Mouse (Mus musculus): ENCODE data around the gene Ccdc57.

Gene Ccdc57

GRCm38 (mm10) chr11:120951731-120952730, 19.4 kb upstream of the Ccdc57 start:
- DNase-seq (ENCODE audit: low spot score in 2 of 2): no peak

GRCm38 (mm10) chr11:120951237-120951636, 18.6 kb upstream of the Ccdc57 start:
- DNase-seq (ENCODE audit: low spot score in 2 of 2): no peak

- peak; percentile 82 for DNase-seq (ENCODE audit: low spot score in 2 of 2)
Observed at GRCm38 (mm10) chr11:120950281-120951202, 17.9 kb upstream of the Ccdc57 start.

GRCm38 (mm10) chr11:120949863-120950262, 17.2 kb upstream of the Ccdc57 start:
- DNase-seq (ENCODE audit: low spot score in 2 of 2): no peak

- no peak for DNase-seq (ENCODE audit: low spot score in 2 of 2)
Observed at GRCm38 (mm10) chr11:120948861-120949851, 16.5 kb upstream of the Ccdc57 start.

- no peak for DNase-seq (ENCODE audit: low spot score in 2 of 2)
Observed at GRCm38 (mm10) chr11:120948328-120948727, 15.7 kb upstream of the Ccdc57 start, which contains the start of gene Slc16a3. Gene Slc16a3, plus strand, starts transcription at chr11:120948480.

- no peak for DNase-seq (ENCODE audit: low spot score in 2 of 2)
Observed at GRCm38 (mm10) chr11:120945926-120946325, 13.3 kb upstream of the Ccdc57 start.

- no peak for DNase-seq (ENCODE audit: low spot score in 2 of 2)
Observed at GRCm38 (mm10) chr11:120945266-120945665, 12.6 kb upstream of the Ccdc57 start.

GRCm38 (mm10) chr11:120940959-120941358, 8.3 kb upstream of the Ccdc57 start:
- DNase-seq (ENCODE audit: low spot score in 2 of 2): no peak

GRCm38 (mm10) chr11:120939712-120940341, 7.2 kb upstream of the Ccdc57 start:
- DNase-seq (ENCODE audit: low spot score in 2 of 2): no peak

GRCm38 (mm10) chr11:120938795-120939194, 6.1 kb upstream of the Ccdc57 start:
- DNase-seq (ENCODE audit: low spot score in 2 of 2): no peak

GRCm38 (mm10) chr11:120937976-120938375, 5.3 kb upstream of the Ccdc57 start:
- no peak for DNase-seq (ENCODE audit: low spot score in 2 of 2)

- no peak for DNase-seq (ENCODE audit: low spot score in 2 of 2)
Observed at GRCm38 (mm10) chr11:120931479-120931878, 1.2 kb downstream of the Ccdc57 start.

GRCm38 (mm10) chr11:120928468-120928867, 4.2 kb downstream of the Ccdc57 start:
- DNase-seq (ENCODE audit: low spot score in 2 of 2): no peak

- no peak for DNase-seq (ENCODE audit: low spot score in 2 of 2)
Observed at GRCm38 (mm10) chr11:120922528-120922927, 10.1 kb downstream of the Ccdc57 start.

GRCm38 (mm10) chr11:120917756-120918155, 14.9 kb downstream of the Ccdc57 start:
- DNase-seq (ENCODE audit: low spot score in 2 of 2): no peak

- DNase-seq (ENCODE audit: low spot score in 2 of 2): no peak
Observed at GRCm38 (mm10) chr11:120916477-120916876, 16.2 kb downstream of the Ccdc57 start.

GRCm38 (mm10) chr11:120913796-120914195, 18.9 kb downstream of the Ccdc57 start:
- DNase-seq (ENCODE audit: low spot score in 2 of 2): no peak

GRCm38 (mm10) chr11:120905430-120905873, 27.2 kb downstream of the Ccdc57 start:
- DNase-seq (ENCODE audit: low spot score in 2 of 2): peak; percentile 69 to 77

- DNase-seq (ENCODE audit: low spot score in 2 of 2): no peak
Observed at GRCm38 (mm10) chr11:120904561-120904960, 28.1 kb downstream of the Ccdc57 start.

Measured in right cerebral cortex, postnatal 10 days (tissue).